Mouse (Mus musculus) kidney, adult 18-20 months (tissue): ENCODE results near the gene Pknox1.

Experiments used
- DNase-seq: peaks from one replicate; pipeline ENCODE4 v3.0.0; 2021

The Pknox1 gene

GRCm38 (mm10) chr17:31656682-31657081 is 92.1 kb downstream of the Pknox1 start:
- no peak for DNase-seq
